Mouse (Mus musculus): Measurements from ENCODE around the gene Terb2.

DNA sequence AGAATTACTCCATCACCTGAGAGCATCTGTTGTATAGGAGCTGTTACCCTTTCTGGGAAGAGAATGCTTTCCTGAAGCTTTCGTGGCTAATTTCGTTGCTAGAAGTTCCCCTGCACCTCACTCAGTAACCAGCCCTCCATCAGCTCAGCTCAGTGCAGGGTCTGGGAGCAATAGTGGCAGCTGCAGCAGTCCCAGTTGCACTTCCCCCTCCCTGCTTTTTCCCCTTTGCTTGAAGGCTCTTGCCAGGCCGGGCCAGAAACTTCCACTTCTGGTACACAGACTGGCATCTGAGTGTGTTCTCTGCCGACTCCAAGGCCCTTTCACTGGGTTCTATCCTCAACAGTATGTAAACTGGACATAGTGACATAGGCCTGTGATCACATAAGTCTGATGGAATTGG, 986 bp upstream of the Terb2 start:
- TF ChIP-seq POLR2A (IDR thresholded peaks at IDR 0.05; ENCODE audit: borderline replicate concordance, extremely low read depth, low read depth, low read length) (no peak), CTCF (IDR thresholded peaks at IDR 0.05; ENCODE audit: insufficient read depth, low read length) (no peak)
